Mouse (Mus musculus): Measurements from ENCODE around the gene Gm49673. TPM values are rescaled to one million over a fixed set of nuclear protein-coding genes. Genes with fewer than 3 reads are reported as not detected.
A peak's percentile ranks its signal among the peaks of the same experiment; 100 is the strongest.
"Not testable (repeated sequence)": the region's sequence is repeated elsewhere in the genome, so short reads cannot be mapped to it uniquely, and the experiment has no call there.

Gm49673 gene
- polyA plus RNA-seq, 1 experiment from 2014 or later, result 0.13 TPM

- over 99% methylated on average over 6 of the region's 8 CpGs for WGBS
- not testable (repeated sequence) for H3K9ac ChIP-seq (replicated peaks; ENCODE audit: low read depth, low read length)
Measured at GRCm38 (mm10) chr17:8167436-8167835, 19.8 kb upstream of the Gm49673 start.

GRCm38 (mm10) chr17:8166454-8166853 lies 18.9 kb upstream of the Gm49673 start:
- H3K9me3 ChIP-seq (ENCODE audit: control insufficient read depth, low read depth, low read length); H3K9ac ChIP-seq (replicated peaks; ENCODE audit: low read depth, low read length); H3K27ac ChIP-seq (ENCODE audit: low read length); H3K27me3 ChIP-seq (ENCODE audit: control insufficient read depth, insufficient read depth, low read length); H3K4me3 ChIP-seq (ENCODE audit: low read depth, low read length); ATAC-seq (ENCODE audit: insufficient number of reproducible peaks, insufficient read depth, low FRiP score, low read depth); H3K4me1 ChIP-seq (ENCODE audit: control insufficient read depth, insufficient read depth, low read length): not testable (repeated sequence)
- Histone ChIP-seq H3K36me3 (ENCODE audit: control insufficient read depth, insufficient read depth, low read length) (peaks cover 19% of the 10 kb centered on the region; the same call in 1 of the 2 replicates), H3K4me2 (replicated peaks; ENCODE audit: low read depth, low read length) (peak overlapping the region; percentile 30; the same call in 1 of the 2 replicates)
- whole genome bisulfite sequencing, result 0% methylated on average over 1 of the region's 3 CpGs

More at GRCm38 (mm10) chr17:8167436-8167835, 19.8 kb upstream of the Gm49673 start:
- H3K4me2 ChIP-seq (replicated peaks; ENCODE audit: low read depth, low read length); H3K27ac ChIP-seq (ENCODE audit: low read length); H3K4me1 ChIP-seq (ENCODE audit: control insufficient read depth, insufficient read depth, low read length); H3K27me3 ChIP-seq (ENCODE audit: control insufficient read depth, insufficient read depth, low read length); H3K4me3 ChIP-seq (ENCODE audit: low read depth, low read length); ATAC-seq (ENCODE audit: insufficient number of reproducible peaks, insufficient read depth, low FRiP score, low read depth); H3K9me3 ChIP-seq (ENCODE audit: control insufficient read depth, low read depth, low read length): not testable (repeated sequence)
- H3K36me3 ChIP-seq (ENCODE audit: control insufficient read depth, insufficient read depth, low read length), result peaks cover 26% of the 10 kb centered on the region; the same call in 1 of the 2 replicates

DNA sequence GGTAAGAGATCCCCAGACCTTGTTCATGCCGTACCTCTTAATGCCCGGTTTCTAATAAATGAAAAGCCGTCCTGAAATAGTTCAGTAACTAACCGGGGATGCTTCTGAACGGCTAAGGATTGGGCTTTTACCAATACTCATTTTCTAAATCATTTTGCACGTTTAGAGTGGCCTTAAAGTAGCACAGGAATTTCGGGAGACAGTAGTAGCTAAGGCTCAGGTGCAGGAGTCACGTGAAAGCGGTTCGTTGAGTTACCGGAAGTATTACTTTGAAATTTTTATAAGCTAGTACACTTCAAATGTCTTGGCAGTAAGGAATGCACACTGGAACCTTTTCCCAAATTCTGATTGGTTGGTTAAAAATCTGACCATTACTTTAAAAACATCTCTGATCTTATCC lies 18.4 kb upstream of the Gm49673 start:
- H3K4me2 ChIP-seq (replicated peaks; ENCODE audit: low read depth, low read length), result peak overlapping the region; percentile 30; the same call in 1 of the 2 replicates
- H3K4me3 ChIP-seq (ENCODE audit: low read depth, low read length), result peak overlapping the region; percentile 37
- H3K27ac ChIP-seq (ENCODE audit: low read length); ATAC-seq (ENCODE audit: insufficient number of reproducible peaks, insufficient read depth, low FRiP score, low read depth); H3K9me3 ChIP-seq (ENCODE audit: control insufficient read depth, low read depth, low read length); H3K4me1 ChIP-seq (ENCODE audit: control insufficient read depth, insufficient read depth, low read length); H3K9ac ChIP-seq (replicated peaks; ENCODE audit: low read depth, low read length); H3K27me3 ChIP-seq (ENCODE audit: control insufficient read depth, insufficient read depth, low read length): not testable (repeated sequence)
- peaks cover 14% of the 10 kb centered on the region; the same call in 1 of the 2 replicates for H3K36me3 ChIP-seq (ENCODE audit: control insufficient read depth, insufficient read depth, low read length)
- WGBS, result 1% methylated on average over 11 of the region's 11 CpGs

DNA sequence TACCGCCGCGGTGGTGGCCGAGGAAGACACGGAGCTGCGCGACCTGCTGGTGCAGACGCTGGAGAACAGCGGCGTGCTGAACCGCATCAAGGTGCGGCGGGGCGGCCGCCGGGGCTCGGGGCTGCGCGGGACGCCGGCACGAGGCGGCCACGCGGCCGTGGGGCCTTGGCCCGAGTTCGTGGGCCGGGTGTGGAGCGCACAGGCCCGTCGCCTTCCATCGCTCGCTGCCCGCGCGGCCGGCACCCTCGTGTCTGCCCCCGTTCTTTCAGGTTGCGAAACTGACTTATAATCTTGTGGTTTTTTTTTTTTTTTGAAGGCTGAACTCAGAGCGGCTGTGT lies 18.0 kb upstream of the Gm49673 start:
- Histone ChIP-seq H3K36me3 (ENCODE audit: control insufficient read depth, insufficient read depth, low read length) (peaks cover 12% of the 10 kb centered on the region; the same call in 1 of the 2 replicates), H3K4me3 (ENCODE audit: low read depth, low read length) (peak overlapping the region; percentile 37), H3K4me2 (replicated peaks; ENCODE audit: low read depth, low read length) (peak overlapping the region; percentile 30; the same call in 1 of the 2 replicates)
- not testable (repeated sequence) for H3K27ac ChIP-seq (ENCODE audit: low read length); H3K4me1 ChIP-seq (ENCODE audit: control insufficient read depth, insufficient read depth, low read length); H3K27me3 ChIP-seq (ENCODE audit: control insufficient read depth, insufficient read depth, low read length); H3K9ac ChIP-seq (replicated peaks; ENCODE audit: low read depth, low read length); H3K9me3 ChIP-seq (ENCODE audit: control insufficient read depth, low read depth, low read length); ATAC-seq (ENCODE audit: insufficient number of reproducible peaks, insufficient read depth, low FRiP score, low read depth)
- 1% methylated on average over 29 of the region's 42 CpGs for WGBS

DNA sequence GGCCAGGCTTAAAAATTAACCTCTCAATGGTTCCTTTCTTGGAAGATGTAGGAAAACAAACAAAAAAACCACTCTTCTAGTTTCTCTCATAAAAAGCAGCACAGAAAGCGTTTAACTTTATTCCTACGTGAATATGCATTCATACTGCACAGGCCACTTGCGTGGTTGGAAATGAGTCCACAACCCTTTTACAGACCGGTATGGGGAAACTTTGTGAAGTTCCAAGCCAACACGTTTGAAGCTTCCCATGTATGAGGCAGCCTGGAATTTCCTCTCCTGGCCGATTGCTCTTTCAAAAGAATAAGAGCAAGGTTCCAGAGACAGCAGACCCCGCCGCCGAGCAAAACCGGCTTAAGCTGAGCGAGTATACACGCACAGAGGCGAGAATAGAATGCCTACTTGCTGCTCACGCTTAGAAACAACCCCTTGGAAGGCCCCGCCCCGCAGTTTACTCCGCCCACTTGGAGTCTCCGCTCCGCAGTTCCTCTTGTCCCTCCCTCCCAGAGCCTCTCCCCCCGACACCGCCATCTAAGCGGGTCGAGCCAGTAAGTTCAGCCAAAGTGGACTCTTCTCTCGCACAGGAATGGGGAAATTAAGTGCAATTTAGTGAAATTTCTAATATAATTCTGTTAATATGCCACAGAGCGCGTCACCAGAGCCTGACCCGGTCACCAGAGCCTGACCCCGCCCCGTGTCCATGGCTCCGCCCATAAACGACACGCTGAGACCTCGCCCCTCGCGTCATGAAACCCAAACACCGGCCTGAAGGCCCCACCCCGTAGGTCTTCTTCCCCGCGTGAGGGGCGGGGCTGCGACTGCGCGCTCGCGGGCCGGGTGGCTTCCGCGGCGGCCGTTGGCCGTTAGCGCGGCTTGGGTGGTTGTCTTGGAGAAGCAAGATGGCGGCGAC lies 17.4 kb upstream of the Gm49673 start, which contains the start of gene Fgfr1op:
Fgfr1op (plus strand) TSS at position 801 of the 907 bp plus-strand sequence.
- H3K4me1 ChIP-seq (ENCODE audit: control insufficient read depth, insufficient read depth, low read length); H3K27me3 ChIP-seq (ENCODE audit: control insufficient read depth, insufficient read depth, low read length); H3K36me3 ChIP-seq (ENCODE audit: control insufficient read depth, insufficient read depth, low read length); H3K9me3 ChIP-seq (ENCODE audit: control insufficient read depth, low read depth, low read length); H3K9ac ChIP-seq (replicated peaks; ENCODE audit: low read depth, low read length); H3K27ac ChIP-seq (ENCODE audit: low read length): not testable (repeated sequence)
- ATAC-seq (ENCODE audit: insufficient number of reproducible peaks, insufficient read depth, low FRiP score, low read depth), result peak; percentile 97
- 3% methylated on average over 12 of the region's 55 CpGs for WGBS
- Histone ChIP-seq H3K4me2 (replicated peaks; ENCODE audit: low read depth, low read length) (peak within 1 kb of the TSS; percentile 30; the same call in 1 of the 2 replicates), H3K4me3 (ENCODE audit: low read depth, low read length) (peak within 1 kb of the TSS; percentile 37)

- WGBS, result 52% methylated on average over 2 of the region's 3 CpGs
- not testable (repeated sequence) for H3K27me3 ChIP-seq (ENCODE audit: control insufficient read depth, insufficient read depth, low read length); ATAC-seq (ENCODE audit: insufficient number of reproducible peaks, insufficient read depth, low FRiP score, low read depth)
Measured at GRCm38 (mm10) chr17:8160969-8161368, 13.4 kb upstream of the Gm49673 start.

GRCm38 (mm10) chr17:8158627-8159026 lies 11.0 kb upstream of the Gm49673 start:
- not testable (repeated sequence) for H3K9ac ChIP-seq (replicated peaks; ENCODE audit: low read depth, low read length); H3K27me3 ChIP-seq (ENCODE audit: control insufficient read depth, insufficient read depth, low read length); H3K4me3 ChIP-seq (ENCODE audit: low read depth, low read length); H3K4me1 ChIP-seq (ENCODE audit: control insufficient read depth, insufficient read depth, low read length); ATAC-seq (ENCODE audit: insufficient number of reproducible peaks, insufficient read depth, low FRiP score, low read depth); H3K36me3 ChIP-seq (ENCODE audit: control insufficient read depth, insufficient read depth, low read length); H3K4me2 ChIP-seq (replicated peaks; ENCODE audit: low read depth, low read length); H3K9me3 ChIP-seq (ENCODE audit: control insufficient read depth, low read depth, low read length); H3K27ac ChIP-seq (ENCODE audit: low read length)
- no CpG with 5 or more reads among the region's 1 CpGs for WGBS

More at GRCm38 (mm10) chr17:8160969-8161368, 13.4 kb upstream of the Gm49673 start:
- H3K9me3 ChIP-seq (ENCODE audit: control insufficient read depth, low read depth, low read length); H3K4me1 ChIP-seq (ENCODE audit: control insufficient read depth, insufficient read depth, low read length); H3K9ac ChIP-seq (replicated peaks; ENCODE audit: low read depth, low read length); H3K4me3 ChIP-seq (ENCODE audit: low read depth, low read length); H3K36me3 ChIP-seq (ENCODE audit: control insufficient read depth, insufficient read depth, low read length); H3K4me2 ChIP-seq (replicated peaks; ENCODE audit: low read depth, low read length); H3K27ac ChIP-seq (ENCODE audit: low read length): not testable (repeated sequence)

- H3K4me3 ChIP-seq (ENCODE audit: low read depth, low read length); ATAC-seq (ENCODE audit: insufficient number of reproducible peaks, insufficient read depth, low FRiP score, low read depth); H3K36me3 ChIP-seq (ENCODE audit: control insufficient read depth, insufficient read depth, low read length); H3K4me1 ChIP-seq (ENCODE audit: control insufficient read depth, insufficient read depth, low read length); H3K9me3 ChIP-seq (ENCODE audit: control insufficient read depth, low read depth, low read length); H3K27me3 ChIP-seq (ENCODE audit: control insufficient read depth, insufficient read depth, low read length); H3K4me2 ChIP-seq (replicated peaks; ENCODE audit: low read depth, low read length); H3K27ac ChIP-seq (ENCODE audit: low read length); H3K9ac ChIP-seq (replicated peaks; ENCODE audit: low read depth, low read length): not testable (repeated sequence)
- WGBS, result no CpG with 5 or more reads among the region's 8 CpGs
Measured at GRCm38 (mm10) chr17:8155982-8156381, 8.4 kb upstream of the Gm49673 start.
